Mouse (Mus musculus) heart, embryonic 16.5 days (tissue): Measurements from ENCODE around the gene Tut1. TPM values are rescaled to one million over a fixed set of nuclear protein-coding genes. Genes with fewer than 3 reads are reported as not detected.

Experiments used
- ATAC-seq: fragments of 200-750 bp; cut with Nextera tagmentation; replicated peaks from 2 replicates; pipeline ENCODE4 v1.8.0; 2017; ENCODE audit warnings: moderate number of reproducible peaks; ENCODE audit not compliant: insufficient read depth, low FRiP score; ENCODE audit errors: extremely low read depth
- H3K27ac ChIP-seq: fragments of 300-500 bp; sonication (generic); 2 replicates; pipeline ENCODE4 v1.5.1; 2014; ENCODE audit warnings: mild to moderate bottlenecking, low read length, control low read depth, moderate library complexity
- H3K27me3 ChIP-seq: fragments of 300-500 bp; sonication (generic); 2 replicates; pipeline ENCODE4 v1.6.1; 2014; ENCODE audit warnings: low read length, mixed read lengths; ENCODE audit not compliant: control insufficient read depth, insufficient read depth
- H3K36me3 ChIP-seq: fragments of 300-500 bp; sonication (generic); 2 replicates; pipeline ENCODE4 v1.6.1; 2014; ENCODE audit not compliant: control insufficient read depth, insufficient read depth
- H3K4me1 ChIP-seq: fragments of 300-500 bp; sonication (generic); 2 replicates; pipeline ENCODE4 v1.6.1; 2014; ENCODE audit warnings: low read length, mixed read lengths; ENCODE audit not compliant: control insufficient read depth, insufficient read depth
- H3K4me2 ChIP-seq: fragments of 300-500 bp; sonication (generic); 2 replicates; pipeline ENCODE4 v1.6.1; 2014; ENCODE audit warnings: low read depth, mild to moderate bottlenecking, control low read depth, low read length
- H3K4me3 ChIP-seq: fragments of 300-500 bp; sonication (generic); 2 replicates; pipeline ENCODE4 v1.5.1; 2014; ENCODE audit warnings: mild to moderate bottlenecking, control low read depth, low read length
- H3K9ac ChIP-seq: fragments of 300-500 bp; sonication (generic); 2 replicates; pipeline ENCODE4 v1.6.1; 2014; ENCODE audit warnings: low read length, control low read depth
- H3K9me3 ChIP-seq: fragments of 300-500 bp; sonication (generic); replicated peaks from 2 replicates; pipeline ENCODE4 v1.6.1; 2016; ENCODE audit warnings: low read length; ENCODE audit not compliant: control insufficient read depth
- WGBS: fragments of 180-500 bp; shearing (Covaris S2); extraction: QIAGEN DNeasy Blood & Tissue Kit; methylation state at CpG from one replicate; pipeline ENCODE4 v1.1.7; 2014; 5-methylcytosine and 5-hydroxymethylcytosine counted together
- polyA plus RNA-seq: library from polyadenylated mRNA; unstranded; fragments of >200 nt; fragmentation: Nextera tagmentation; extraction: Ambion mirVana; gene quantifications from 2 replicates; pipeline ENCODE4 v1.2.1, GENCODE M21; 2015

Tut1 gene
- polyA plus RNA-seq, 1 experiment from 2014 or later: 18.4 TPM

- no peaks in the 10 kb centered on the region for H3K27me3 ChIP-seq
- H3K9me3 ChIP-seq: no peaks in the 10 kb centered on the region
- peaks cover 34% of the 10 kb centered on the region for H3K4me1 ChIP-seq
- H3K27ac ChIP-seq: peak overlapping the region; percentile 73
- H3K36me3 ChIP-seq: peaks cover 20% of the 10 kb centered on the region
- peak overlapping the region; percentile 77 for H3K4me2 ChIP-seq
- 41% methylated on average over 10 of the region's 10 CpGs for WGBS
- H3K9ac ChIP-seq: peak overlapping the region; percentile 99
- ATAC-seq: no peak
- peak overlapping the region; percentile 99 for H3K4me3 ChIP-seq
Observed at GRCm38 (mm10) chr19:8941136-8941514, 12.5 kb upstream of the Tut1 start.

- Histone ChIP-seq H3K36me3 (peaks cover 21% of the 10 kb centered on the region), H3K9ac (peak within 1 kb of the TSS; percentile 99), H3K4me3 (peak within 1 kb of the TSS; percentile 99), H3K4me2 (peak within 1 kb of the TSS; percentile 77), H3K27ac (peak within 1 kb of the TSS; percentile 99), H3K9me3 (no peaks in the 10 kb centered on the region), H3K27me3 (no peaks in the 10 kb centered on the region), H3K4me1 (peaks cover 34% of the 10 kb centered on the region)
- under 1% methylated on average over 64 of the region's 64 CpGs for WGBS
- ATAC-seq: peak; percentile 94
Observed at GRCm38 (mm10) chr19:8941515-8942217, 12.0 kb upstream of the Tut1 start, which contains the start of gene Mta2. Gene Mta2 (plus strand): TSS chr19:8941875.

- WGBS: under 1% methylated on average over 46 of the region's 46 CpGs
- H3K9ac ChIP-seq: peak overlapping the region; percentile 99
- H3K27ac ChIP-seq: peak overlapping the region; percentile 99
- H3K27me3 ChIP-seq: no peaks in the 10 kb centered on the region
- peak; percentile 65 for ATAC-seq
- peak overlapping the region; percentile 77 for H3K4me2 ChIP-seq
- H3K36me3 ChIP-seq: peaks cover 24% of the 10 kb centered on the region
- H3K4me3 ChIP-seq: peak overlapping the region; percentile 99
- no peaks in the 10 kb centered on the region for H3K9me3 ChIP-seq
- H3K4me1 ChIP-seq: peaks cover 34% of the 10 kb centered on the region
Observed at GRCm38 (mm10) chr19:8942276-8942964, 11.2 kb upstream of the Tut1 start.

- peaks cover 34% of the 10 kb centered on the region for H3K4me1 ChIP-seq
- H3K9ac ChIP-seq: peak overlapping the region; percentile 99
- H3K27me3 ChIP-seq: no peaks in the 10 kb centered on the region
- 62% methylated on average over 2 of the region's 2 CpGs for WGBS
- H3K4me2 ChIP-seq: peak overlapping the region; percentile 77
- peak overlapping the region; percentile 99 for H3K27ac ChIP-seq
- ATAC-seq: no peak
- H3K9me3 ChIP-seq: no peaks in the 10 kb centered on the region
- peaks cover 30% of the 10 kb centered on the region for H3K36me3 ChIP-seq
- peak overlapping the region; percentile 99 for H3K4me3 ChIP-seq
Observed at GRCm38 (mm10) chr19:8943047-8943446, 10.6 kb upstream of the Tut1 start.

GRCm38 (mm10) chr19:8944062-8944461 lies 9.6 kb upstream of the Tut1 start:
- no peaks in the 10 kb centered on the region for H3K9me3 ChIP-seq
- H3K4me3 ChIP-seq: peak overlapping the region; percentile 99
- peaks cover 34% of the 10 kb centered on the region for H3K4me1 ChIP-seq
- no peaks in the 10 kb centered on the region for H3K27me3 ChIP-seq
- peak overlapping the region; percentile 77 for H3K4me2 ChIP-seq
- ATAC-seq: no peak
- peak overlapping the region; percentile 24 for H3K9ac ChIP-seq
- H3K27ac ChIP-seq: peak overlapping the region; percentile 36; the same call in 1 of the 2 replicates
- WGBS: 29% methylated on average over 5 of the region's 5 CpGs
- H3K36me3 ChIP-seq: peaks cover 38% of the 10 kb centered on the region

GRCm38 (mm10) chr19:8944750-8945149 lies 8.9 kb upstream of the Tut1 start:
- Histone ChIP-seq H3K36me3 (peaks cover 40% of the 10 kb centered on the region), H3K4me2 (peak overlapping the region; percentile 77), H3K9me3 (no peaks in the 10 kb centered on the region), H3K27ac (peak overlapping the region; percentile 28), H3K4me3 (peak overlapping the region; percentile 32), H3K9ac (peak overlapping the region; percentile 44), H3K4me1 (peaks cover 34% of the 10 kb centered on the region), H3K27me3 (no peaks in the 10 kb centered on the region)
- 30% methylated on average over 5 of the region's 5 CpGs for whole genome bisulfite sequencing
- ATAC-seq: no peak

GRCm38 (mm10) chr19:8945251-8945650 lies 8.4 kb upstream of the Tut1 start:
- Histone ChIP-seq H3K9me3 (no peaks in the 10 kb centered on the region), H3K9ac (peak overlapping the region; percentile 44; the same call in 1 of the 2 replicates), H3K4me1 (peaks cover 34% of the 10 kb centered on the region), H3K4me3 (peak overlapping the region; percentile 32), H3K27me3 (no peaks in the 10 kb centered on the region), H3K27ac (peak overlapping the region; percentile 28), H3K4me2 (peak overlapping the region; percentile 77), H3K36me3 (peaks cover 42% of the 10 kb centered on the region)
- 66% methylated on average over 6 of the region's 6 CpGs for WGBS
- no peak for ATAC-seq

GRCm38 (mm10) chr19:8946929-8947328 lies 6.7 kb upstream of the Tut1 start:
- Histone ChIP-seq H3K4me2 (no peak overlapping the region), H3K9me3 (no peaks in the 10 kb centered on the region), H3K36me3 (peaks cover 57% of the 10 kb centered on the region), H3K4me1 (peaks cover 26% of the 10 kb centered on the region), H3K4me3 (no peak overlapping the region), H3K27me3 (no peaks in the 10 kb centered on the region), H3K27ac (no peak overlapping the region), H3K9ac (no peak overlapping the region)
- ATAC-seq: no peak
- WGBS: 76% methylated on average over 7 of the region's 7 CpGs

GRCm38 (mm10) chr19:8950190-8950589 lies 3.5 kb upstream of the Tut1 start:
- WGBS: 93% methylated on average over 5 of the region's 5 CpGs
- H3K9ac ChIP-seq: no peak overlapping the region
- ATAC-seq: no peak
- H3K4me3 ChIP-seq: no peak overlapping the region
- peaks cover 64% of the 10 kb centered on the region for H3K36me3 ChIP-seq
- H3K27ac ChIP-seq: no peak overlapping the region
- H3K4me2 ChIP-seq: no peak overlapping the region
- H3K4me1 ChIP-seq: peaks cover 20% of the 10 kb centered on the region
- H3K9me3 ChIP-seq: no peaks in the 10 kb centered on the region
- no peaks in the 10 kb centered on the region for H3K27me3 ChIP-seq
